Mouse (Mus musculus) R1 (cell line): ENCODE measurements at regions not wholly inside any gene's neighbourhood (a gene's known extent, or its start where the extent isn't known, plus 50 kb on each side); places are given as distances from the start of the nearest gene placed in this dataset.

ENCODE experiments used
- DNase-seq: peaks from one replicate; pipeline ENCODE4 v3.0.0-alpha.2; 2018; ENCODE audit warnings: low read depth, low spot score

GRCm38 (mm10) chr6:73401059-73401458 lies 68.4 kb downstream of the 4931417E11Rik start:
- DNase-seq: no peak

GRCm38 (mm10) chr6:73389301-73389700 lies 80.2 kb downstream of the 4931417E11Rik start:
- DNase-seq: no peak

GRCm38 (mm10) chr6:73386261-73386660 lies 83.2 kb downstream of the 4931417E11Rik start:
- DNase-seq: no peak

- no peak for DNase-seq
Observed at GRCm38 (mm10) chr6:73379825-73380224, 89.6 kb downstream of the 4931417E11Rik start.

GRCm38 (mm10) chr6:73377884-73378283 lies 91.6 kb downstream of the 4931417E11Rik start:
- no peak for DNase-seq

GRCm38 (mm10) chr6:73376291-73376690 lies 93.2 kb downstream of the 4931417E11Rik start:
- DNase-seq: peak; percentile 53

GRCm38 (mm10) chr6:73372901-73373300 lies 96.6 kb downstream of the 4931417E11Rik start:
- no peak for DNase-seq

- no peak for DNase-seq
Observed at GRCm38 (mm10) chr6:73371866-73372265, 97.6 kb downstream of the 4931417E11Rik start.

- DNase-seq: no peak
Observed at GRCm38 (mm10) chr6:73370901-73371300, 98.6 kb downstream of the 4931417E11Rik start.

- DNase-seq: no peak
Observed at GRCm38 (mm10) chr6:73368836-73369141, 100.7 kb downstream of the 4931417E11Rik start.

- peak; percentile 89 for DNase-seq
Observed at GRCm38 (mm10) chr6:73368047-73368835, 101.2 kb downstream of the 4931417E11Rik start.

GRCm38 (mm10) chr6:73367616-73368015 lies 101.9 kb downstream of the 4931417E11Rik start:
- DNase-seq: peak; percentile 86

- DNase-seq: no peak
Observed at GRCm38 (mm10) chr6:73366626-73367025, 102.8 kb downstream of the 4931417E11Rik start.

- no peak for DNase-seq
Observed at GRCm38 (mm10) chr6:73365306-73365705, 104.2 kb downstream of the 4931417E11Rik start.

GRCm38 (mm10) chr6:73334995-73335394 lies 86.8 kb downstream of the Suclg1 start:
- peak; percentile 30 for DNase-seq

GRCm38 (mm10) chr6:73329666-73330065 lies 81.5 kb downstream of the Suclg1 start:
- DNase-seq: no peak
